Comparison of ENCODE assay signal across 16 mouse cellular contexts in the genomic region with DNA sequence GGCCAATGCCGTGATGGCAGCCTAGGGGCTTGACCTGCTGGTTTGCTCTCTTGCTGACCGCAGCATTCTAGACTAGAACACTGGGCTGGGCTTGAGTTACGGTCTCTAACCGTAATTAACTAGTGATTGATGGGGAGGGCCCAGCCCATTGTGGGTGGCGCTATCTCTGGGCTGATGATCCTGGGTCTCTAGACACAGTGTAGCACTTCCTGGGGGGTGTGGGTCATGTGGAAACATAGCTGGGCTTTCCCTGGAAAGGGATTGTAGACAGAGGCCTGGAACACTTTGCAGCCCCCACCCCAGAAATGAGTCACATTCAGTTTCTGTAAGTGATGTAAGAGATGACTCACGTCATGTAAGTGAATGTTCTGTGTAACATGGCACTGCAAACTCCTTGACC. TPM values are rescaled to one million over a fixed set of nuclear protein-coding genes. Genes with fewer than 3 reads are reported as not detected.
DNase-seq lines count a peak whose midpoint lies in the region; ATAC-seq lines count a peak whose summit lies in the region.
"Had no signal": no experiment of that assay in that cellular context is flagged by ENCODE, and none has a peak within 500 bp of the region (broad histone marks: within the 10 kb centered on the region; RNA-seq: fewer than 3 reads in every experiment).

No protein-coding gene starts in this region.

- H3K4me3 ChIP-seq in kidney, embryonic 15.5 days (replicated peaks): no peak overlapping the region
- H3K4me3 ChIP-seq: embryonic facial prominence, embryonic 10.5 days; hindbrain, embryonic 15.5 days; limb, embryonic 13.5 days; midbrain, embryonic 15.5 days had no signal

- peak overlapping the region; percentile 10; the same call in 1 of the 2 replicates for H3K27ac ChIP-seq in kidney, embryonic 15.5 days
- H3K27ac ChIP-seq: embryonic facial prominence, embryonic 10.5 days; hindbrain, embryonic 15.5 days; limb, embryonic 13.5 days; midbrain, embryonic 15.5 days had no signal

- H3K36me3 ChIP-seq in kidney, embryonic 15.5 days: peaks cover 5% of the 10 kb centered on the region; the same call in 1 of the 2 replicates
- H3K36me3 ChIP-seq: hindbrain, embryonic 15.5 days; midbrain, embryonic 15.5 days had no signal

- peak; percentile 82 for ATAC-seq in kidney, embryonic 15.5 days (replicated peaks; ENCODE audit: low FRiP score)
- ATAC-seq: midbrain, embryonic 15.5 days had no signal

- no peaks in the 10 kb centered on the region for H3K27me3 ChIP-seq in kidney, embryonic 15.5 days
- H3K27me3 ChIP-seq: hindbrain, embryonic 15.5 days; limb, embryonic 13.5 days; midbrain, embryonic 15.5 days had no signal

- peak overlapping the region; percentile 2; the same call in 1 of the 2 replicates for H3K4me2 ChIP-seq in kidney, embryonic 15.5 days
- H3K4me2 ChIP-seq: hindbrain, embryonic 15.5 days; limb, embryonic 13.5 days; lung, embryonic 14.5 days; midbrain, embryonic 15.5 days had no signal

- 32% methylated on average over 6 of the region's 6 CpGs for WGBS in kidney, embryonic 15.5 days

- no peak overlapping the region for H3K9ac ChIP-seq in kidney, embryonic 15.5 days
- H3K9ac ChIP-seq: hindbrain, embryonic 15.5 days; limb, embryonic 13.5 days; lung, embryonic 14.5 days; midbrain, embryonic 15.5 days had no signal

- no peak for DNase-seq in kidney, postnatal 14 days
- DNase-seq in CD4-positive helper T cell, adult 2 months (ENCODE audit: low read depth, low spot score): peak; percentile 35
- DNase-seq in NIH3T3 (ENCODE audit: low read depth): peak; percentile 72
- DNase-seq in induced T-regulatory cell, adult 2 months (ENCODE audit: low read depth): peak; percentile 25
- no peak for DNase-seq in left cerebral cortex, postnatal 4 days
- DNase-seq in adrenal gland, postnatal 36 days: no peak
- DNase-seq: adrenal gland, postnatal 14 days; cerebellum, adult 9-10 months; gastrocnemius, postnatal 10 days; heart, postnatal 10 days; lung, embryonic 14.5 days had no signal

- intact Hi-C loops in left cerebral cortex, postnatal 4 days (cut with DNase I): no loop called here

- no peaks in the 10 kb centered on the region for H3K9me3 ChIP-seq in kidney, embryonic 15.5 days (replicated peaks)
- H3K9me3 ChIP-seq: embryonic facial prominence, embryonic 10.5 days; hindbrain, embryonic 15.5 days; limb, embryonic 13.5 days; midbrain, embryonic 15.5 days had no signal

- peaks cover 15% of the 10 kb centered on the region for H3K4me1 ChIP-seq in kidney, embryonic 15.5 days
- H3K4me1 ChIP-seq: hindbrain, embryonic 15.5 days; midbrain, embryonic 15.5 days had no signal

RNA-seq across cellular contexts. Expression of a gene that starts 48.9 kb away (rescaled TPM):
- polyA plus RNA-seq in kidney, embryonic 15.5 days (2015; fragmentation: Nextera tagmentation; extraction: Ambion mirVana): 63.1 and 63.8 TPM in 2 replicates
- 10 to 100 TPM; 18.1 to 18.3 TPM for total RNA-seq in left cerebral cortex, postnatal 4 days (2021)
- total RNA-seq in adrenal gland, postnatal 36 days (2021): 10 to 100 TPM; 25.8 to 30.1 TPM

Comparison
In these comparisons a context has a peak if more than half of its experiments do, and no peak if none do; other contexts are left out.
1. DNase-seq: peak in CD4-positive helper T cell, adult 2 months (single experiment), NIH3T3 (single experiment) and induced T-regulatory cell, adult 2 months (single experiment); none in kidney, postnatal 14 days (single experiment), left cerebral cortex, postnatal 4 days (single experiment) and adrenal gland, postnatal 36 days (0 of 2).